Mouse (Mus musculus) urinary bladder, postnatal 25 days (tissue): ENCODE results near the gene Astn2.

Experiments used
- DNase-seq: peaks from one replicate; pipeline ENCODE4 v3.0.0; 2022; ENCODE audit warnings: low spot score

Astn2 gene

DNA sequence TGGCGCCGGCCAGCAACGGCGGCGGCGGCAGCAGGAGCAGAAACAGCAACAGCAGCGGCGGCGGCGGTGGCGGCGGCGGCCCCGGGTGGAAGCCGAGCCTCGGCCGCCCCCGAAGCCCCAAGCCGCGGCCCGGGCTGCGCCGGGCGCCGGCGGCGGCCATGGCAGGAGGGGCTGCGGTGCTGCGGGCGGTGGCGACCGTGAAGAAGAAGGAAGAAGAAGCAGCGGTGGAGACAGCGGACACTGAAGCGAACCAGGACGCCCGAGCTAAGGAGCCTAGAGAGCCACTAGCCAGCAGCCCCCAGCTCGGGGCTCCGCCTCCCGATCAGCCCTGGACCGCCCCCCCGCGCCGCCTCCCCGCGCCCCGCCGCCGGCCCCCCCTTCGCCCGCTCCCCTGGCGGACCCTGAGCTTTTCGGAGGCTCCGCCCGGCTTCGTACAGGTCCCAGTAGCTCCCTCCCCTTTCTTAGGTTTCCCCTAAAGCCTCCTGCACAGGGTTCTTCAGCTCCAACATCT lies at the start of gene Astn2:
Gene Astn2 (minus strand): TSS at position 411 of the 511 bp plus-strand sequence.
- no peak for DNase-seq

DNA sequence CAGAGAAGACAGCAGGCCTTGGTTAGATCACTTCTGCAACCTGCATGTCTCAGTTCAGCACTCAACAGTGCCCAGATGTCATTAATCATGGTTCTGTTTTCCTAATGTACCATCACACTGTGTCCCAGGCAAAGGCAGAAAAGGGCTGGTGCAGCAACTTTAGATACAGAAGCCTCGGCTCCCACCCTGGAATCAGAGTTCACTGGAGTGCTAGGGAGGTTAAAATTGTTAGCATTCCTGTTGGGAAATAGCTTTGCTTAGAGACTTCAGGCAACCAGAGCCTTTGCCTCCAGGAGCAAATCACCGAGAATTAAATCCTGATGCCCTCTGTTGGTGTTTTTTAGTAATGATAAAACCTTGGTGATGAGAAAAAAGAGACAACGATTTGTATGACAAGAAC lies 45.7 kb upstream of the Astn2 start:
- no peak for DNase-seq

DNA sequence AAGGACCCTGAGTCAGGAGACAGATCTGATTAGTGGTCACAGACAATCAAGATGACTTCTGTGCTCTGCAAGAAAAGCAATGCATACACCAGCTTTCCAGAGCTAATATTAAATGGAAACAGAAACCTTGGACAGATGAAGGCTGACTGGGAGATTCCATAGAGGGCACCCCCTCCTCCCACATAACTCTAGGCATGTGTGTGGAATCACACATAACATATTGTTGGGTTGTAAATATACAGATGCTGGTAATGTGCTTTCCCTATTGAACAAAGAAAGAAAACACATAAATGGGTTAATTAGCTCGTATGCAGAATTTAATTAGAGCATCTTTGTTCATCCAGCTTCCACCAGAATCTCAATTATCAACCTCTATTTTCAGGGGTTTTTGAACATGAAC lies 26.8 kb upstream of the Astn2 start:
- no peak for DNase-seq

DNA sequence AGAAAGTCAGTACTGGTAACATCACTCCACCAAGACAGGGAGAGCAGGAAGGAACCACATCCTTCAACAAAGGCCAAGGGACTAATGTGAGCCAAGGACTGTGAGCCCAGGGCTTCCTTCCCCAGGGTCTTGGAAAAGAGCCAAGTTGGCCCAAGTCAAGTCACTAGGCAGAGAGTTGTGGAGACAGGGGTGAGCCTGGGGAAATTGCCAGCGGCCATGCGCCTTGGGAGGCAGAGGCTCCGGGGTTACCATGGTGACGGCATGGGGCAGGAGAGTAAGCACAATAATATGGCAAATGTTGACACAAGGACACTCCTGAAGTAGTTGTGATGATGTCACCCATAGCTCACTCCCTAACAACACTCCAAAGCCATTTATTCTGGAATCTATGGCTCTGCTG lies 21.4 kb upstream of the Astn2 start:
- no peak for DNase-seq

DNA sequence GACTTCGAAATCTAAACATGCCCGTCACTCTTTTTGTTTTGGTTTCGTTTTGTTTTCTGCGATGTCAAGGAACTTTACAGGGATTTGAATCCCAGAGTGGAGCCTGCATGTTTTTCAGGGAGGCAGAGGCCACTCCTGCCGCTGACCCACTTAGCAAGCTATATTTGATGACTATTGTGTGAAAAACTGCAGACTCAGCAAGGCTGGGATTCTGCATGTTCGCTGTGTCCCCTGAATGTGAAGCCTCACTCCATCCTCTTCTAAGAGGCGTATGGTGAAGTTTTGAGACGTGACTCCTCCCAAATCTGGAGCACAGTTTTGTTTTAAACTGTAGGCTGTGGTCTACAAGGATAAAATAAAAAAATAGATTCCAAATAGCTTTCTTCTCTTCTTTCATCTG lies 10.4 kb upstream of the Astn2 start:
- DNase-seq, result no peak

GRCm38 (mm10) chr4:66405086-66405485 lies 675 bp upstream of the Astn2 start:
- no peak for DNase-seq

DNA sequence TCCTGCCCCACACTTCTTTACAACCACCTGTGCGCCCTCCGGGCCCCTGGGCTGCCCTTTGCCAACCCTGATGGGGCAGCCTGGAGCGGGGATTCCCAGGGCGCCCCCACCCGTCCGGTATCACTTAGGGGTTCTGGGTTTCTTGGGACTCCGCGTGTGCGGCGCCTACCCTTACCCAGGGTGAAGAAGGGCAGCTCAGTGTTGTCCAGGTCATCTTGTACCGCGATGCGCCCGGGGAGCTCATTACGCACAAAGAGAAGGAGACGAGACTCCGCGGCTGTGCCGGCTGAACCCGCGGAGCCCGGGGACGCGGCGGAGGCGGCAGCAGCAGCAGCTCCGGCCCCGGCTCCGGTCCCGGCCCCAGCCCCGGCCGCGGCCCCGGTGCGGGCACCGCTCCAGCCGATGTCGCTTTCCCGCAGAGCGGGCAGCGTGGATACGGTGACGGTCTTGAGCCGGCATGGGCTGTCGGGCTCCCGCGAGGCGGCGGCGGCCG lies 657 bp downstream of the Astn2 start:
- DNase-seq, result peak; percentile 4

DNA sequence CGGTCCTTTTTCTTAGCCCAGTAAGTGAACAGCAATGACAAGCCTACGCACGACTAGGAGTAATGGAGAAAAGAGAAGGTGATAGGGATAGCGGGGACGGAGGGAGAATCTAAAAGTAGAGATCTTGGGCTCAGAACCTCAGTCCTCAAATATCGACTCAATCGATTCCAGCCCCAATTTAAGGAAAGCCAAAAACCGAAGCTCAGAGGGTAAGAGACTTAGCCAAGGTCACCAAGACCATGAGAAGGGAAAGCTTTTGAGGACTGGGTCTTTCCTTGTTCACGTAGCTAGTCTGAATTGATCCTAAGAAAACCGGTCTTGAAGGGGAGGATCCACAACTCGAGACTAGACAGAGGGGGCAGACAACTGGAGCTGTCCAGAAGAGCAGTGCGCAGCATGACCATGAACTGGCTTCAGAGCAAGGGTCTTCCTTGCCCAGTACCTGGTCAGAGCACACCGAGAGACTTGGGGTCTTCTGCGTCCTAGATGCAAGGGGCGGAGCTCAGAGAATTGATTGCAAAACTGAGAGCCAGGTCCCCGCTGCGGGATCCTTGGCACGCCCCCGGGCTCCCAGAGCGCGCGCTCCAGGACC lies 1.2 kb downstream of the Astn2 start:
- DNase-seq, result no peak

- no peak for DNase-seq
Measured at GRCm38 (mm10) chr4:66402611-66403010, 1.8 kb downstream of the Astn2 start.

- DNase-seq, result no peak
Measured at GRCm38 (mm10) chr4:66401186-66401681, 3.2 kb downstream of the Astn2 start.

DNA sequence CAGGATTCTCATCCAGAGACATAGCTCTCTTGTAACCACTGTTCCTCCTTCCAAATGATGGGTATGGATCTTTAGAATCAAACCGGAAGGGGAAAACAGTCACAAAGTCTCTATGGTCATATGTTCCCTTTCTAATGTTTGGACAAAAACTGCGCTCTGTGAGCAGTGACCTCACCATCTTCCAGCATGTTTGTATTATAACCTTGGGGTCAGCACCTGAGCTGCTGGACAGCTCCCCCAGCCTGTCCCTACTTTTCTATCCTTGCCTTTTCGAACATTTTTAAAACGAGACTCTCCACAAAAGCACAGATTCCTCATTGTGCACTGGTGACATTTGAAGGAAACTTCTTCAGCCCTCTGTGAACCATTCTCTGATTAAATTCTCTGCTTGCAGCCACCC lies 5.3 kb downstream of the Astn2 start:
- DNase-seq, result peak; percentile 4

DNA sequence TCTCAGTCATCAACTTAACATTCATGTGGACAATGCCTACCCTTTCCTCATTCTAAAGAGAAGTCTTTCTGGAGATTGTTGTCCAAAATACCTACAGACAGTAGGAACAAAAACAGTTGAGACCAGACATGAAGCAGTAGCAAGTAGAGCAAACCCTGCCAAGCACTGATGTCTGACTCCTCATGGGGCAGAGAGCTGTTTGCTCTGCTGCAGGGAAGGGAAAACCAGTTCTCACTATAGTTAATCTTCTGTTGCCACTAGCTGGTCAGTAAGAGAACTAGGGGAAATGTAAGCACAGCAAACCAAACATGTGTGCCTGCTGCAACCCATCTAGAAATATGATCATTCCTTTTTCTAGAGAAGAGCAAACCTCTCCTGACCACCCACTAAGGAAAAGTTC lies 7.2 kb downstream of the Astn2 start:
- DNase-seq, result no peak

GRCm38 (mm10) chr4:66393294-66393693 lies 11.1 kb downstream of the Astn2 start:
- no peak for DNase-seq

DNA sequence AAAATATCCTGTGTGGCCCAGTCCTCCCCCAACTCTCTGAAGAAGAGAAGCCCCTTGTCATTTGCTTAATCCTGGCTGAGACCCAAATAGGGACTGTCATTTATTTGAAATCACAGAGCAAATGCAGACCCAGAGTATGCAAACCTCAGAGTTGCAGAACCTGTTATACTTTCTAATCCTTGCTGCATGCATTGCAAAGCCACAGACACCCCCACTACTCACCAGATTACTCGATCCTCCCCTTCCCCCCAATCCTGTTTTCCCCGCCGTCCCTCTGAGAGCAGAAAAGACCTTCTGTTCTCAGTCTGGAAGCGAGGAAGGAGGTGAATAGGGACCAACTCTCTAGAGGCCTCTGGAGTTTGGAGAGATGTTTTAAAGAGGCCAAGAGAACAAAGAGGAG lies 13.9 kb downstream of the Astn2 start:
- DNase-seq, result no peak

GRCm38 (mm10) chr4:66378586-66378985 lies 25.8 kb downstream of the Astn2 start:
- no peak for DNase-seq

DNA sequence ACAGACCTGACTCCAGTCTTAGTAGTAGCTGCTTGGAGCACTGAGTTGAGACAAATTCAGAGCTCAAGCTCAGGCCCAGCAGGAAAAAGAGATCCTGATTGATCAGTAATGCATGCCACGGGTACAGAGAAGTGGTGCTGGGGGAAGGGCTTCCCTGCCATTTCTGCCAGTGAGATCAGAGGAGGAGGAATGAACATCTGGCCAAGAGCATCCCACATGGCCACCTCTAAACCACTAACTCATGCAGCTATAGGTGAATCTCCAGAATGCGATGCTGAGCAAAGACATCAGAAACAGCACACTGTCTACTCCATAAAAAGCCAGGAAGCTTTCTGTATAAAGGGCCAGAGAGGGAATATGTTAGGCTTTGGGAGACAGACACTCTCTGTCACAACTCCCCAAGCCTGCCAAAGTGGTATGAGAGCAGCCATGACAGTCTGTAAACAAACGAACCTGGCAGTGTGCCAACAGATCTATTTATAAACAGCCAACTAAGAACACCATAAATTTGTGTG lies 33.8 kb downstream of the Astn2 start:
- no peak for DNase-seq

GRCm38 (mm10) chr4:66365500-66365899 lies 38.9 kb downstream of the Astn2 start:
- DNase-seq, result no peak

DNA sequence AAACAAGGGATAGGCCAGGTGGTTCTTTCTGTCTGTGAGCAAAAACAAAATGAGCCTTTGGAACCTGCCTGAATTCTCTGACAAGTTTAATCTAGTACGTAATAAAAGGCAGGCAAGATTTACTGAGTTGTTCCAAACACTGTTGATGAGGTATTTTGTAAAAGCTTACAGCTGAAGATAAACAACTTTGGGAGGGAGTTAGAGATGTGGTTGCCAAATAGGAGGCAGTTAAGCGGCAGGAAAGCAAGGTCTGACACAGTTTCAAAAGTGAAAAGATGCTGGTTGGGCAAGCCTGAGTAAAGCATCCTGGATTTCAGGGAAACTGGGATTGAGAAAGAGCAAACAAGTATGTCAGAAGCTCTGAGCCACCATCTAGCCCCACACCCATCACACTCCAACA lies 59.8 kb downstream of the Astn2 start:
- no peak for DNase-seq

GRCm38 (mm10) chr4:66337443-66337842 lies 67.0 kb downstream of the Astn2 start:
- no peak for DNase-seq

- no peak for DNase-seq
Measured at GRCm38 (mm10) chr4:66330600-66331285, 73.7 kb downstream of the Astn2 start.

GRCm38 (mm10) chr4:66321051-66321450 lies 83.4 kb downstream of the Astn2 start:
- DNase-seq, result no peak

GRCm38 (mm10) chr4:66314806-66315484 lies 89.5 kb downstream of the Astn2 start:
- DNase-seq, result no peak

- DNase-seq, result no peak
Measured at GRCm38 (mm10) chr4:66312733-66313132, 91.7 kb downstream of the Astn2 start.
